Mouse (Mus musculus) MEL (cell line): Measurements from ENCODE around the gene Ammecr1.

Experiments used
- CHD2 ChIP-seq: IDR thresholded peaks from 2 replicates; pipeline ENCODE4 v1.6.1; 2011; ENCODE audit warnings: low read length, improper control_type of control experiment
- CTCF ChIP-seq, 3 experiments: IDR thresholded peaks in 2 of 3; conservative IDR thresholded peaks in 1 of 3; 2 replicates each; pipeline ENCODE4 v1.5.1; 2011 to 2012; ENCODE audit warnings: low read length in 3 of 3, low read depth in 2 of 3, mild to moderate bottlenecking in 2 of 3, improper control_type of control experiment in 1 of 3, inconsistent platforms in 1 of 3, mixed read lengths in 1 of 3, moderate library complexity in 1 of 3; ENCODE audit not compliant: control insufficient read depth in 1 of 3, insufficient read depth in 1 of 3, poor library complexity in 1 of 3, severe bottlenecking in 1 of 3
- E2F4 ChIP-seq: IDR thresholded peaks from 2 replicates; pipeline ENCODE4 v1.6.1; 2011; ENCODE audit warnings: low read depth, low read length, improper control_type of control experiment, borderline replicate concordance
- MAX ChIP-seq: IDR thresholded peaks from 2 replicates; pipeline ENCODE4 v1.6.1; 2011; ENCODE audit warnings: low read length, improper control_type of control experiment
- MYC ChIP-seq: IDR thresholded peaks from 2 replicates; pipeline ENCODE4 v1.6.1; 2011; ENCODE audit warnings: low read depth, mild to moderate bottlenecking, low read length, improper control_type of control experiment, moderate library complexity
- POLR2A ChIP-seq, 2 experiments: IDR thresholded peaks; 2 replicates each; pipeline ENCODE4 v1.6.1; 2011 to 2012; ENCODE audit warnings: low read length in 2 of 2, mild to moderate bottlenecking in 2 of 2, control low read depth in 1 of 2, improper control_type of control experiment in 1 of 2, low read depth in 1 of 2, moderate library complexity in 1 of 2; ENCODE audit not compliant: control insufficient read depth in 1 of 2, insufficient read depth in 1 of 2, poor library complexity in 1 of 2
- TAL1 ChIP-seq: IDR thresholded peaks from 2 replicates; pipeline ENCODE4 v1.6.1; 2012; ENCODE audit warnings: mild to moderate bottlenecking, inconsistent platforms, low read length, moderate library complexity, mixed read lengths

DNA sequence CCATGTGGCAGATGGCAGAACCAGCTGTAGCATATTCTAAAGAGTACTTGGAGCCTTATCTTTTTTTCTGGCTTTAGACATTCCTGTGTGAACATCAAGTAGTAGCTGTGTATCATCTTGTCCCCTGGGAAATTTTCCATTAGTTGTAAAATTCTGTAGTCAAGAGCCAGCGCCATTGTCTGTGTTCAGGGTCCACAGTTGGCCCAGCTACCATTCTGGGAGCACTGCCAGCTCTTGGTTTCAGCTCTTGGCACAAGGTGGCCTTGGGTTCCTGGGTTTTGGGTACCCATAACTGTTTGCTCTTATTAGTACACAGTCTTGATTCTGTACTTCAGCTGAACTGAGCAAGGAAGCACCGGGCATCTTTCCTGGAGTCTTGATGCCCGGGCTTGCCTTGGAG is 161.9 kb downstream of the Ammecr1 start:
- no peak for TF ChIP-seq CTCF (IDR thresholded peaks at IDR 0.05 in 2 of 3, conservative IDR thresholded peaks at IDR 0.05 in 1 of 3; ENCODE audit: control insufficient read depth in 1 of 3, insufficient read depth in 1 of 3, low read depth in 2 of 3, low read length in 3 of 3, poor library complexity in 1 of 3, severe bottlenecking in 1 of 3)
- TF ChIP-seq CHD2: no peak
- no peak for TF ChIP-seq POLR2A (IDR thresholded peaks at IDR 0.05; ENCODE audit: control insufficient read depth in 1 of 2, insufficient read depth in 1 of 2, low read depth in 1 of 2, low read length in 2 of 2, poor library complexity in 1 of 2)
- TF ChIP-seq TAL1: no peak
- TF ChIP-seq E2F4: no peak
- no peak for TF ChIP-seq MYC
- no peak for TF ChIP-seq MAX
